Mouse (Mus musculus): ENCODE results near the gene Hcrt. TPM values are rescaled to one million over a fixed set of nuclear protein-coding genes. Genes with fewer than 3 reads are reported as not detected.

Hcrt gene
- total RNA-seq, 2 experiments from 2014 or later, result not detected

DNA sequence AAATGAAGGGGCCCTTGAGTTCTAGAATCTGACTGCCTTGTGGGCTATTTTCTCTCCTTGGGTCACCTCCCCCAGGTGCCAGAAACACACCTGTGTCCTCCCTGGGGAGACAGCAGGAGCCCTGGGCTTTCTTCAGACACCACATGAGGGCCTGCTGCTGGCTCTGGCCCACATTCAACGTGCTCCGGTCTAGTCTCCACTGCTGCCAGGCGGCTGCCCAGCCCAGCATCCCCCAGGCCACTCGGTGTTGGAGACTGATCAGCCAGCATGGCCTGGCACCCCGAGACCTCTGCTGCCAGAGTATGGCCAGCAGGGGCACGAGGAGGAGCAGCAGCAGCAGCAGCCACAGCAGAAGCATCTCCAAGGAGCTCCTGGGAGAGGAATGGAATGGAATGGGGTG is 7.2 kb upstream of the Hcrt start:
- no peak for ATAC-seq (replicated peaks; ENCODE audit: poor library complexity)

DNA sequence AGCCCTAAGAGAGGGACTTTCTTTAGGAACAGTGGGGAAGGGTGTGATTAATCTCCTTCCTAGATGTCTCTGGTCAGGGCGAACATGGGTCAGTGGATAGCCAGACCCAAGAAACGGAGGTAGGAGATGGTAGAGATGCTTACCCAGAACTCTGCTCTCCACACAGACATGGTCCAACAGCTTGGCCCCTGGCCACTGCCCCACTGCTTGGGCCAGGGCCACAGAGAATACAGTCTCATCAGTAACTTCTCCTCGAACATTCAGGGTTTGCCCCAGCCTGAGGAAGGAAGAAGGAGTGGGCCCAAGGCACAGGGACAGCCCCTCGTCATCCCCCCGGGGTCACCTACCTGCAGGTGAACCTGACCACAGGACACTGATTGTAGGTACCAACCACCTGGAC is 5.1 kb upstream of the Hcrt start:
- no peak for ATAC-seq (replicated peaks; ENCODE audit: poor library complexity)

DNA sequence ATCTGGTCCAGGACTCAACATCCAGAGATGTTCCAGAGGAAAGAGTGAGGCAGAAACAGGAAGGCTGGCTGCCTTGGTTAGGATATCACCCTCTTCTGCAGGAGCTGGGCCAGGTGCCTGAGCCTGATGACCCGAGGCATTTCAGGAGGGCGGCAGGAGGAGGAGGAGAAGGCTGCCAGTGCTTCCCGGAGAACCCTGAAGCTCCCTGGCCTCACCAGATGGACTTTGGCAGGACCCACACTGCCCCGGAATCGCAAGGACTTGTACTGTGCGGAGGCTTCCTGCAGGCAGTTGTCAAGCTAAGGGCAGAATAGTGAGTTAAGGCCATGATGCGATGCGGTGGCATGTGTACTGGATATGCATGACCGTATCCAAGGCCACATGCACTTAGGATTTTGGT is 4.0 kb upstream of the Hcrt start:
- no peak for ATAC-seq (replicated peaks; ENCODE audit: poor library complexity)

DNA sequence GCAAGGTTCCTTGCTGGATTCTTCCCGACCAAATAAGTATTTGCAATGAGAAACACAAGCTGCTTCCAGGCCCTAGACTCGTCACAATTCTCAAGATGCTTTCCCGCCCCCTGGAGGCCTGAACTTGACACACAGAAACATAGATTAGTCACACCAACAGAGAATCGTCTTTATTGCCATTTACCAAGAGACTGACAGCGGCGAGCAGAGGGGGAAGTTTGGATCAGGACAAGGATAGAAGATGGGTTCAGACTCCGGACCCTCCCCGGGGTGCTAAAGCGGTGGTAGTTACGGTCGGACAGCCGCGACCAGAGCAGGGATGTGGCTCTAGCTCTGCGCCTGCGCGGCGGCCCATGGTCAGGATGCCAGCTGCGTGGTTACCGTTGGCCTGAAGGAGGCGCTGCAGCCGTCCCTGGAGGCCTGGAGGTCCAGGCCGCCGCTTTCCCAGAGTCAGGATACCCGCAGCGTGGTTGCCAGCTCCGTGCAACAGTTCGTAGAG is 1.1 kb downstream of the Hcrt start:
- ATAC-seq (replicated peaks; ENCODE audit: poor library complexity), result peak; percentile 88

DNA sequence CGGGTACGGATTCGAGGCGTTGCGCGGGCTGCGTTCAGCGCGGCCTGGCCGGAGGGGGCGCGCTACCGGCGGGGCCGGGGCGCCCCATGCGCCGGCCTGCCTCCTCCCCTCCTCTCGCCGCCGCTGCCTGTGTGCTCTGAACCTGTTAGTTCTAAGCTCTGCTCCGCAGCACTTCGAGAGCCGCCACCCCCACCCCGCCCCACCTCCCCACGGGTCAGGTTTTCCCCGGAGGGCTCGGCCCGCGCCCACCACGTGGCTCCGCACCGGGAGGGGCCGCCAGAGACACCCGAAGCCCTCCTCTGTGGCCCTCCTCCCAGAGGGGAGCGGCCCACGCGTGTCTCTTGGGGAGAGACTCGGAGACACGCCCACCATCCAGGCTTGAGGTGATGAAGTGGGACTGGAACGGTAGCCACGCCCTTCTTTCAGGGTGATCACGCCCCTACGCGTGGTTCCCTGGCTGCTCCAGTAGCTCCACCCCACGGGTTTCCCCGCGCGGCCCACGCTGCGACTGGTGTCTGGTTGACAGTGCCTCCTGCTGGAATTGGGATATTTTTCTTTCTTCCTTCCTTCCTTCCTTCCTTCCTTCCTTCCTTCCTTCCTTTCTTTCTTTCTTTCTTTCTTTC is 3.0 kb downstream of the Hcrt start, which contains the start of gene Kcnh4:
Gene Kcnh4, minus strand, starts transcription at position 332 of the 623 bp plus-strand sequence.
- ATAC-seq (replicated peaks; ENCODE audit: poor library complexity), result peak; percentile 47

DNA sequence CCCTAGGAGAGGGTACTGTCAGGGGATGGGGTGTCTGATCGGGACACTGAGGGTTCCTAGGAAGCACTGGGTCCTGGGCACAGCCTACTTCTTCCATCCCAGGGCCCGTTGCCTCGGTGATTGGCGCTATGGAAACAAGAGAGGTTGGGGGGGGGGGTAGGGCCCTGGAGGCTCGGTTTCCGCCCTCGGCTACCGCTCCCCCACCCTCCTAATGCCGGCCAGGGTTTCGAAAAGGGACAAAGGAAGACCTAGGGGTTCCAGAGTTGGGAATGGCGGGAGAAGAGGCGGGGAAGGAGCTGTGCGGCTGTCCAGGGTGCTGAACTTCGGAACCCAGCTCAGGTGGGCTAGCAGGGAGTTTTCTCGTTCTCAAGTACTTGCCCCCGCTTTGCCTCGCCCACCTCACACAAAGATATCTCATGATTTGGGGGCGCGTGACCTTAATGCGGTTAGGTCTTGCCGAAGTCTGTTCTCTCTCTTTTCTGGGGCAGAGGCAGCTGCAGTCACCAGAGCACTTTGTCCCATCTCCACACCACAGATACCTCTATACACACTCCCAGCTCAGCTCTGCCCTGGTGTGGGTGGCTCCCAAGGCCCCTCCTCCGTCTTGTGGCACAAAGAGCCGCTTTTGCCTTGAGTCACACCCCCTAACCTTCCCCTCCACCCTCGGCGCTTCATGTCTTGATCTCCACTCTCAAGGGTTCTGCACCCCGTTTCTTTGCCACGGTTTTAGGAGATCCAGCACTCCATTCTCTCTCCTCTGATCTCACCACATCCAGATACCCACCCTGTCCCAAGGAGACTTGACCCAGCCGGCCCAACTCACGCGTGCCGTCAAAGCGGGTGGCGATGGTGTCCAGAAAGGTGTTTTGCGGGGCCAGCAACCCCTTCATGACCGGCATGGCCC is 3.8 kb downstream of the Hcrt start:
- ATAC-seq (replicated peaks; ENCODE audit: poor library complexity), result peak; percentile 43

DNA sequence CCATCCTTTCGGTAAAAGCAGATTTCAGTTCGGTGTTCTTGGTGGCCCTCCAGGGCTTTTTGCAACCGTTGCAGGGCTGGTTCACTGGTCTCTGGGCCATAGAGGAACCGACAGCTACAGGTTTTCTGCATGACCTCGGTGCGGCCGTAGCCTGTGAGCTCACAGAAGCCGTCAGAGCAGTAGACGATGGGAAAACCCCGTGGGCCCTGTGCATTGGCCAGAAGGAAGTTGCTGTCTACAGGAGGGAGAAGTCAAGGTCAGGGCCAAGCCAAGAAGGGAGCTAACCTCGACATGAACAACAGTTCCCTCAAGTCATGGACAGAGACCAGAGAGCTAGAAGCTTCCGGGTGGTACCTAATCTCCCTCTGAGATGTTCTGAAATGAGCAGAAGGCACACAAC is 5.2 kb downstream of the Hcrt start:
- ATAC-seq (replicated peaks; ENCODE audit: poor library complexity), result no peak

DNA sequence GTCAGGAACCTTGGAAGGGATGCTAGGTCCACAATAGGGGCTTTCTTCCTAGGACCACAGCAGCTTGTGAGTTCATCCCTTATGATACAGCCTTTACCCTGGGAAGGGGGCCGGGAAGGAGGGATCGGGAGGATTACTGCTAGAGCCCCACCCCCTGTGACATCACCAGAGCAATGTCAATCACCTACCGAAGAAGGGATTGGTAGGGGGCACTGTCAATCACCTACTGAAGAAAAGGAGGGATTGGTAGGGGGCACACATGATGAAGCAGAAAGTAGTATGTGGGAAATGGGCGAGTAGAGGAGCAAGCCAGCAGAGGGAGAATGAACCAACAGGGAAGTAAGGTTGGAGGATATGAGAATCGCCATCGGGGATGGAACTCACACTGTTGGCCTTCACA is 6.3 kb downstream of the Hcrt start:
- no peak for ATAC-seq (replicated peaks; ENCODE audit: poor library complexity)

DNA sequence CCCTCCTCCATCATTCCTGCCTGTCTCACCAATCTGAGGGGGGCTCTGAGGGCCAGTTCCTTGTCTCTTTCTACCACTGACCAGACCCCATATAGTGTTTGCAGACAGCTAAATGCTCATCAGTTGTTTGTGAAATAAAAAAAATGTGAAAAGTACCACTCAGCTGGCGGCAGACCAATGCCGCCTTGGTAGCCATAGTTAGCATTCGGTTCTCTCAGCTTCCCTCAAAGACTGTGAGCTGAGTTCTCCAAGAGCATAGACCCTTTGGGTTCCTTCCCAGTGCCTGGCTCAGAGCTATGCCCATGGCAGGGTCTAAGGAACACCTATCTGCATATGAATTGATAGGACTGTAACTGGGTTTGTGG is 8.1 kb downstream of the Hcrt start:
- ATAC-seq (replicated peaks; ENCODE audit: poor library complexity), result no peak

DNA sequence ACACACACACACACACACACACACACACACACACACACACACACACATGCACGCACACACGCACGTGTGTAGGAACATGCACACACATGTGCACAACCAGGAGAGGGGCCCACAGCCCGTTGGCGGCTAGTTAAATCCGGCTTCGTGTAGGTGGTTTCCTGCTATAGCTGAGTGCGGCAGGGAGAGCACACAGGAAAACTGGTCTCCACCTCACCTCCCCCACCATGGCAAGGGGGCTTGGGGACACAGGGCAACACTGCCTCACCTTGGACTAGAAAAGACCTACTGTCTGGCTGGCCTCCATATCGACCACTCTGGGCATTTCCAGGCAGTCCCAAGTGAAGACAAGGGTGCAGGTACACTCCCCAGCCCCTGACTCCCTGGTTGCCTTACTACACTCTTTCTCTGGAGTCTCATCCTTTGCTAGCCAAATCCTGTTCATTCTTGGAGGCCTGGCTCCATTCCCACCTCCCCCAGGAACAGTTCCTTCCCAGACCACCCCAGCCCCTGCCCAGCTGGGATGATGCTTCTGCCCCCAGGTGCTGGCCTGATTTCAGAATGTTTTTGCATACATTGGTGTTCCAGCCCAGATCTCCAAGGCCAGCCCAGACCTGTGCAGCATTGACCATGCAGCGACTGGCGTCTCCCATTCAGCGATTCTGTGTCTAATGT is 8.6 kb downstream of the Hcrt start:
- ATAC-seq (replicated peaks; ENCODE audit: poor library complexity), result no peak

DNA sequence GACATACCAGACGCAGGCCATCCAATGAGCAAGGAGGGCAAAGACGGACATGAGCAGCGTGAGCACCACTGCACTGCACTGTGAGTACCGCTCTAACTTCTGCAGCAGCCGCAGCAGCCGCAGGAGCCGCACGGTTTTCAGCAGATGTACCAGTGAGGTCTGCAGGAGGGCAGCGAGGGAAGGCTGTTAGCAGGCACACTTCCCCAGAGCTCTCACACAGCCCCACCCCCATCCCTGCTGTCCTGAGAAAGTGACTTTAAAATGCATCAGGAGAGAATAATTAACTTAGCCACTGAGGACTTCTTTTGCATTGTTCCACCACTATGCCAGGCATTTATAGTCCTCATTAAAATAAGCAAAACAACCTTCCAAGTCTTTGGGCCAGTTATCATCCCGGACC is 10.4 kb downstream of the Hcrt start:
- ATAC-seq (replicated peaks; ENCODE audit: poor library complexity), result no peak

DNA sequence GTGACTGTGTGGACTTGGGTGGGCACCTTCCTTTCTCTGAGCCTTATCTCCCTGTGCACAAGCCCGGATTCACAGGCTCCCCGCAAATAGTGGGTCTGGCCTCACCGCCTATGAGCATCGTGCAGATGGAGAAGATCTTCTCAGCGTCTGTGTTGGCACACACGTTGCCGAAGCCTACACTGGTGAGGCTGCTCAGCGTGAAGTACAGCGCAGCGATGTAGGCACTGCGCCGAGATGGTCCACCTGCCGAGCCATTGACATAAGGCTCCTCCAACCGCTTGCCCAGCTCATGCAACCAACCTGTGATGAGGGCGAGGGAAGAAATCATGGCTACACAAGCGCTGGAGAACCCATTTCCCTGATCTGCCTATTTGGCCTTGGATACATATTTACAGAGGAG is 12.6 kb downstream of the Hcrt start:
- ATAC-seq (replicated peaks; ENCODE audit: poor library complexity), result no peak

DNA sequence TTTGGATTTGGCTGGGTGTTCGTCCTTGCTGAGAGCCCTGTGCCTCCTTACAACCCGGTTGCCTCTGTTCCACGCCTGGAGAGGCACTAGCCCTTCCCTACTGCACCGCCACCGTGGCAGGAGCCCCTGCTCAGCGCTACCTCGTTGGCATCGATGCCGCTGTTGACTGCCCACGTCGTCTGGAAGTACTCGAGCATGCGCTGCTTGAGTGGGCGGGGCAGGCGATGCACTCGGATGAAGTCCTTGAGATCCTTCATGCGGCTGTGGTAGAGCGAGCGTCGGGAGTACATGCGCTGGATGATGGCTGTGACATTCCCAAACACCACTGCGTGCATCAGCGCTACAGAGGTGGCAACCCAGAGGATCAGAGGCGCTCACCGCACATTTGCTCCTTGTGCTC is 13.3 kb downstream of the Hcrt start:
- ATAC-seq (replicated peaks; ENCODE audit: poor library complexity), result no peak

DNA sequence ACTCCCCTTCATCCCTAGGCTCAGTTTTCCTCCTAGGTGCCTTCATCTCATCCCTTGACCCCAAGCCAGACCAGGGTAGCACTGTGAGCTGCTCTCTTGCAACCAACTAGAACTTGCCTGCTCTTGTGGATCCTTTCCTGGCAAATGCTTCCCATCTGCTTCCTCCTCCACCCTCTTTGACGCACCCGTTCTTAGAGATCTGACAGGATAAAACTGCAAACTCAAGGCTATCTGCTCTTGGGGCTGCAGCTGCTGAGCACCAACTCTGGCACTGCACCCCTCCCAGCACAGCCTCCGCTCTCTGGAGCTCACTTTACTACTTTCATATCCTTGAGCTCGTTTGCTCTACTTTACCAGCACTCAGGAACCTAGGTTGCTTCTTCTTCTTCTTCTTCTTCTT is 14.1 kb downstream of the Hcrt start:
- no peak for ATAC-seq (replicated peaks; ENCODE audit: poor library complexity)

DNA sequence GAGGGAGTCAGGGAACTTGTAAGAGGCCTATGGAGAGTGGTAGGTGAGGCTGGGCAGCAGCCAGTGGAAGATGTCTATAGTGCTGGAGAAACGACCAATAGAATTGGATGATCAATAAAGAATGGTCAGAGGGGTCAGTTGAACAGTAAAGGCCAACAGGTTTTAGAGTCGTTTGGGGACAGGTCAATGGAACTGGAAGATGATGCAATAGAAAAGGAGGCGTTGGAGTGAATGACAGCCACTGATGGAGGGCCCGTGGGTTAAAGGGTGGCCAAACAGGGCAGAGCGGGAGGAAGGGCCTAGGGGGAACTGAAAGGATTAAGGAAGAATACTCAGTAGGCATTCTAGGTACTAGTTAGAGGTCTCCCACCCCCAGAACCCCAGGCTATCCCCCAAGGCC is 15.6 kb downstream of the Hcrt start:
- no peak for ATAC-seq (replicated peaks; ENCODE audit: poor library complexity)

DNA sequence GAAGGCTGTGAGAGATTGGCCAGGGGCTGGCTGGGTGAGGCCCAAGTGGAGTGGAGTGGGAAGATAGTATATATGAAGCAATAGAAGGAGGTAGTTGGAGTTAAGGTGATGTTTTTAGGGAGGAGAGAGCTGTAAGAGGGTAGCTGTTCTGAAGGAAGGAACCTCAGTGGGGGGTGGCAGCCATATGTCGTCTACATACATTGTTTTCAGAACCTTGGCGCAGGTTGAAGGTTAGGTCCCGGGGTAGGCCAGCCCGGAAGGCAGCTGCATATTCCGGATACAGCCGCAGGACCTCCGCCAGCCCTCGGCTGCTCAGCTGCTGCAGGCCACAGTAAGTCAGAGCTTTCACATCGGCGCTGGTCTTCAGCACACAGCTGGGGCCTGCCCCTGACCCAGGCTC is 16.2 kb downstream of the Hcrt start:
- ATAC-seq (replicated peaks; ENCODE audit: poor library complexity), result no peak

DNA sequence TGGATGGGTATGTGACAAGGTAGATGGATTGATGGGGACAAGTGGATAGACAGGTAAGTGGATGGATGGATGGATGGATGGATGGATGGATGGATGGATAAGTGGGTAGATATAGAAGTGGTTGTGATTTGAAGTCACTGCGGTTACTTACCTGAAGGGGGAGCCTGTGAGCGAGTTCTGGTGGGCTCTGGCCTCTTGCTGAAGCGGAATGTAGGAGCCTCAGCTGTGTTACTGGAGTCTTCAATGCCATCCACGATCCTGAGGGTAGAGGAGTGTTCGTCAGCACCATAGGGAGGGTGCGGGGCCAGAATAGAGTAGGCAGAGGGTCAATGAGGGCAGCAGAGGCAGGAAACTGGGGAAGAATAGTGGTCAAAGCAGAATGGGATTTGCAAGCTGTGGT is 17.6 kb downstream of the Hcrt start:
- peak; percentile 84 for ATAC-seq (replicated peaks; ENCODE audit: poor library complexity)

DNA sequence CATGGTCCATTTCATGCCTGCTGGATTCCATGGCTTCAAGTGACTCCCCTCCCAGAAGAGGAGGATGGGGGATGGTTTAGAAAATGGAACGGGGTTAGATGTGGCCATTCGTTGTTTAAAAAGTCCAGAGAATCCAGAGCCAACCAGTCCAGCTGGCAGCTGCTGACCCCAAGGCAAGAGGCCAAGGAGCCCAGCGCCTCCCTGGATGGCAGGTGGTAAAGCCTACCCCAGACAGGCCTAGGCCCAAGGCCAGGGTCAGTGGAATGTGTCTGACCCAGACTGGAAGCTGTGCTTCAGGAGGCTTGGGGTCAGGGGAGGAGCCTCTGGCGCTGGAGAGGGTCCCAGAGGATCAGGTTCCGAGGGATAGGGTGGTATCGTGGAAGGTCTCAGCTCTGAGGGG is 21.4 kb downstream of the Hcrt start:
- no peak for ATAC-seq (replicated peaks; ENCODE audit: poor library complexity)

DNA sequence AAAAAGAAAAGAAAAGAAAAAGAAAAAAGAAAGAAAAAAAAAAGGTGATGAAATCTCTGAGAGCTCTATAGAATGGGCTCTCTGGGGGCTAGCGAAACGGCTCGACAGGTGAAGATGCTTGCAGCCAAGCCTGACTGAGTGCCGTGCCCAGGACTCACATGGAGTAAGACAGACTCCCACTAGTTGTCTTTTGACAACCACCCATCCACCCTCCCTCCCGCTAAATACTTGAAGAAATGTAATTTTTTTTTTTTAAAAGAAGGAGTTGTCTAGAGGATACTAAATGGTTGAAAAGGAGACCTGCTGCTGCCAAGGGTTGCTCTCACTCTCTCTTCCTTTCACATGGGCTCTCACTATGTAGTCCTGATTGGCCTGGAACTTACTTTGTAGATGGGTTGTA is 24.0 kb downstream of the Hcrt start:
- no peak for ATAC-seq (replicated peaks; ENCODE audit: poor library complexity)

DNA sequence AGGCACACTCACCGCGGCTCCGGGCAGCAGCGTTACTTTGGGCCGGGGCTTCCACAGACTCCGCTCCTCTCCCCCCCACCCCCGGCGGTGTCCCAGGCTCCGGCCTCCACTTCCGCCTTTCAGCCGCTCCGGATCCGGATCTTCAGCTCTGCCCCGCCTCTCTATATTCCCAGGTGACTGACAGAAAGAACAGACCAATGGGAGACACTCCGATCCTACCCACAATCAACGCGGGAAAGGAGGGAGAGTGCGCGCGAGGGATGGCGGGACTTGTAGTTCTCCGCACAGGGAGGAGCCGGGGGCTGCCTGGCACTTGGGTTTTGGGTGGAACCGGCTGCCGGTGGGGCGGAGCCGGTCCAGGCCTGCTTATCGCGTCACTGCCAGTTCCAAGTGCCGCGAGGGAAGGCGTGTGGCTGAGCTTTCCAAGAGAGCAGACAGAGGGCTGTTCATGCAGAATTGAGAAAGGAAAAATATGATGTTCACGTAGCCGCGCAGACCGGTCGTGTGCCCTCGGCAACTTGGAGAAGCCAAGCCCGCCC is 24.6 kb downstream of the Hcrt start, which contains the start of gene Rab5c:
Gene Rab5c, minus strand, starts transcription at position 150 of the 539 bp plus-strand sequence.
- ATAC-seq (replicated peaks; ENCODE audit: poor library complexity), result peak; percentile 92

DNA sequence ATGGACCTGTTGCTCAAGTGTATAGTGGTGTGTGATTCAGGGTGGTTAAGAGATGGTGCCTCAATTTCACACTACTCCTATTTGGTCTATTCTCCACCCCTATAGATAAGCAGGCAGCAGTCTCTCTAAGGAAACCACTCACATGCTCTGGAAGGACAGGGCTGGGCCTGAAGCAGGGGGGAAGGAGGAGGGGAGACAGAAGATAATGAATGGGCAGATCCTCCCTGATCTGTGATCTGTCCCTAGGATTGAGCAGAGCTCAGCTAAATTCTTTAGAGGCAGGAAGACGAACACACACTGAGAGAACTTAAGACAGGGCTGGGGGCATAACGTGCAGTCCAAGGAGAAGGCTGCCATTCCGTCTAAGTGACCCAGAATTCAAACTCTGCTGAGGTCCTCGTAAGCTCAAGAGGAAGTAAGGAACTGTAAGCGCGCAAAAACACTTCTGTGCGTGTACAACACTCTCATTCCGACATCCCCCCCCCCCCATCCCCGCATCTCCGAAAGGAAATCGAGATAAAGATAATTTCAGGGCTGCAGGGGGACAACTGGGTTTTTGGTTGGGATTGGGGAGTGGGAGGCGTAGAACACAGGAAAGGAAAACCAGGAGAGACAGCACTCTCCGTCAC is 25.5 kb downstream of the Hcrt start:
- ATAC-seq (replicated peaks; ENCODE audit: poor library complexity), result peak; percentile 64
